25 mouse cellular contexts compared by ENCODE assay signal in genomic region chr2:158545266-158545665, GRCm38 (mm10). TPM values are rescaled to one million over a fixed set of nuclear protein-coding genes. Genes with fewer than 3 reads are reported as not detected.
DNase-seq lines count a peak whose midpoint lies in the region; ATAC-seq and TF ChIP-seq lines count a peak whose summit lies in the region.
"Had no signal": no experiment of that assay in that cellular context is flagged by ENCODE, and none has a peak within 500 bp of the region (broad histone marks: within the 10 kb centered on the region; RNA-seq: fewer than 3 reads in every experiment).

No protein-coding gene starts in this region.

- no peaks in the 10 kb centered on the region for H3K4me1 ChIP-seq in MEL (ENCODE audit: control insufficient read depth in 1 of 2, insufficient read depth in 2 of 2, low read length in 2 of 2)
- no peaks in the 10 kb centered on the region for H3K4me1 ChIP-seq in liver, postnatal 0 days (ENCODE audit: insufficient read depth)
- no peaks in the 10 kb centered on the region for H3K4me1 ChIP-seq in stomach, postnatal 0 days (replicated peaks; ENCODE audit: control insufficient read depth, insufficient read depth)
- H3K4me1 ChIP-seq: embryonic facial prominence, embryonic 12.5 days had no signal

- ATAC-seq in liver, postnatal 0 days: no peak
- ATAC-seq in stomach, postnatal 0 days (ENCODE audit: low FRiP score, low TSS enrichment): no peak
- ATAC-seq: forebrain, embryonic 13.5 days; forebrain, embryonic 15.5 days; forebrain, postnatal 0 days had no signal

- no peak for TF ChIP-seq EP300 in MEL (IDR thresholded peaks at IDR 0.05; ENCODE audit: low read depth in 1 of 2, low read length in 2 of 2)
- no peak for TF ChIP-seq EP300 in liver, postnatal 0 days (IDR thresholded peaks at IDR 0.05; ENCODE audit: low read depth)
- TF ChIP-seq EP300 in stomach, postnatal 0 days (optimal IDR thresholded peaks at IDR 0.05): no peak

- no peak overlapping the region for H3K9ac ChIP-seq in MEL (ENCODE audit: control insufficient read depth, low read depth, low read length, poor library complexity, severe bottlenecking)
- no peak overlapping the region for H3K9ac ChIP-seq in liver, postnatal 0 days (replicated peaks)
- H3K9ac ChIP-seq in stomach, postnatal 0 days (ENCODE audit: low read length): no peak overlapping the region
- H3K9ac ChIP-seq: embryonic facial prominence, embryonic 12.5 days; forebrain, embryonic 13.5 days; forebrain, embryonic 15.5 days; forebrain, postnatal 0 days had no signal

- H3K4me2 ChIP-seq in liver, postnatal 0 days (ENCODE audit: low read depth, low read length): no peak overlapping the region
- H3K4me2 ChIP-seq in stomach, postnatal 0 days (replicated peaks; ENCODE audit: low read depth): no peak overlapping the region
- H3K4me2 ChIP-seq: embryonic facial prominence, embryonic 12.5 days; forebrain, embryonic 13.5 days; forebrain, embryonic 15.5 days had no signal

- no peak for TF ChIP-seq RAD21 in MEL (IDR thresholded peaks at IDR 0.05; ENCODE audit: low read depth, low read length)

- H3K36me3 ChIP-seq in MEL (ENCODE audit: control insufficient read depth in 1 of 2, insufficient read depth in 2 of 2, low read length in 2 of 2): no peaks in the 10 kb centered on the region
- no peaks in the 10 kb centered on the region for H3K36me3 ChIP-seq in liver, postnatal 0 days (replicated peaks; ENCODE audit: insufficient read depth, low read length)
- H3K36me3 ChIP-seq in stomach, postnatal 0 days (ENCODE audit: control insufficient read depth, insufficient read depth, low read length): no peaks in the 10 kb centered on the region
- H3K36me3 ChIP-seq: embryonic facial prominence, embryonic 10.5 days; embryonic facial prominence, embryonic 12.5 days; forebrain, embryonic 15.5 days; G1E had no signal

- no peaks in the 10 kb centered on the region; a peak in 2 of 4 replicates for H3K27me3 ChIP-seq in MEL (ENCODE audit: control insufficient read depth in 1 of 2, insufficient read depth in 2 of 2, low read length in 2 of 2)
- H3K27me3 ChIP-seq in liver, postnatal 0 days (ENCODE audit: insufficient read depth, low read length): peaks cover 5% of the 10 kb centered on the region; the same call in 1 of the 2 replicates
- H3K27me3 ChIP-seq in stomach, postnatal 0 days (ENCODE audit: control insufficient read depth, insufficient read depth, low read length): no peaks in the 10 kb centered on the region
- H3K27me3 ChIP-seq: forebrain, embryonic 15.5 days had no signal

- no peaks in the 10 kb centered on the region for H3K9me3 ChIP-seq in MEL (replicated peaks; ENCODE audit: insufficient read depth, low read length)
- no peaks in the 10 kb centered on the region for H3K9me3 ChIP-seq in liver, postnatal 0 days (ENCODE audit: low read length)
- H3K9me3 ChIP-seq in stomach, postnatal 0 days (ENCODE audit: control insufficient read depth, low read length): no peaks in the 10 kb centered on the region
- H3K9me3 ChIP-seq: embryonic facial prominence, embryonic 10.5 days; embryonic facial prominence, embryonic 12.5 days; forebrain, embryonic 13.5 days; forebrain, embryonic 15.5 days; G1E had no signal

- 53% methylated on average over 2 of the region's 2 CpGs for WGBS in liver, postnatal 0 days (ENCODE audit: insufficient replicate concordance)
- 66% methylated on average over 2 of the region's 2 CpGs for WGBS in stomach, postnatal 0 days

- peak; percentile 31 for DNase-seq in ES-CJ7 (ENCODE audit: low read depth, low spot score)
- peak; percentile 15 for DNase-seq in MEL (ENCODE audit: low read depth, low spot score)
- DNase-seq in ZHBTc4 (ENCODE audit: low read depth, low spot score): peak; percentile 54
- DNase-seq in liver, postnatal 0 days: no peak
- no peak for DNase-seq in gastrocnemius, postnatal 25 days
- DNase-seq in stomach, postnatal 0 days (ENCODE audit: low spot score): no peak
- DNase-seq: adrenal gland, adult 2 months; adrenal gland, postnatal 10 days; adrenal gland, postnatal 25 days; cerebellum, adult 11 months; cerebellum, adult 2 months; cerebellum, adult 9-10 months; cerebellum, postnatal 10 days; cerebellum, postnatal 25 days; forebrain, postnatal 0 days had no signal

- no peak overlapping the region for H3K27ac ChIP-seq in MEL (ENCODE audit: control insufficient read depth, low read depth, low read length)
- no peak overlapping the region for H3K27ac ChIP-seq in liver, postnatal 0 days (ENCODE audit: low read depth)
- no peak overlapping the region for H3K27ac ChIP-seq in stomach, postnatal 0 days (replicated peaks)
- H3K27ac ChIP-seq: embryonic facial prominence, embryonic 10.5 days; embryonic facial prominence, embryonic 12.5 days; forebrain, embryonic 13.5 days; forebrain, embryonic 15.5 days had no signal

- no peak for TF ChIP-seq POLR2A in MEL (IDR thresholded peaks at IDR 0.05; ENCODE audit: control insufficient read depth in 1 of 2, insufficient read depth in 1 of 2, low read depth in 1 of 2, low read length in 2 of 2, poor library complexity in 1 of 2)

- H3K4me3 ChIP-seq in MEL (ENCODE audit: control insufficient read depth in 1 of 2, insufficient read depth in 1 of 2, low read depth in 2 of 2, low read length in 2 of 2): no peak overlapping the region
- no peak overlapping the region for H3K4me3 ChIP-seq in liver, postnatal 0 days (ENCODE audit: low read depth, low read length)
- H3K4me3 ChIP-seq in stomach, postnatal 0 days (ENCODE audit: low read depth, low read length): no peak overlapping the region
- H3K4me3 ChIP-seq: embryonic facial prominence, embryonic 10.5 days; embryonic facial prominence, embryonic 12.5 days; forebrain, embryonic 13.5 days; forebrain, embryonic 15.5 days had no signal

- TF ChIP-seq CTCF in MEL (IDR thresholded peaks at IDR 0.05 in 2 of 3, conservative IDR thresholded peaks at IDR 0.05 in 1 of 3; ENCODE audit: control insufficient read depth in 1 of 3, insufficient read depth in 1 of 3, low read depth in 2 of 3, low read length in 3 of 3, poor library complexity in 1 of 3, severe bottlenecking in 1 of 3): no peak
- no peak for TF ChIP-seq CTCF in liver, postnatal 0 days (IDR thresholded peaks at IDR 0.05; ENCODE audit: low read depth)
- no peak for TF ChIP-seq CTCF in stomach, postnatal 0 days (IDR thresholded peaks at IDR 0.05; ENCODE audit: low read depth)

- no peaks in the 10 kb centered on the region for H3K79me2 ChIP-seq in MEL (ENCODE audit: control insufficient read depth, insufficient read depth, low read length, poor library complexity)

TF ChIP-seq in MEL, 35 proteins besides CTCF, POLR2A, EP300 and RAD21:
- no peak for TF ChIP-seq HCFC1 (IDR thresholded peaks at IDR 0.05; ENCODE audit: low read depth, low read length)
- no peak for TF ChIP-seq NRF1 (IDR thresholded peaks at IDR 0.05; ENCODE audit: insufficient read depth, low read depth, low read length, poor library complexity, severe bottlenecking)
- no peak for TF ChIP-seq ZMIZ1 (IDR thresholded peaks at IDR 0.05; ENCODE audit: low read depth, low read length)
- no peak for TF ChIP-seq ZC3H11A (IDR thresholded peaks at IDR 0.05; ENCODE audit: low read depth, low read length)
- no peak for TF ChIP-seq GATA1 (IDR thresholded peaks at IDR 0.05; ENCODE audit: low read depth, low read length)
- no peak for TF ChIP-seq MAFK (IDR thresholded peaks at IDR 0.05; ENCODE audit: borderline replicate concordance, low read depth, low read length)
- no peak for TF ChIP-seq CHD1 (IDR thresholded peaks at IDR 0.05; ENCODE audit: low read depth, low read length)
- no peak for TF ChIP-seq MAZ (IDR thresholded peaks at IDR 0.05; ENCODE audit: low read depth, low read length)
- no peak for TF ChIP-seq USF1 (IDR thresholded peaks at IDR 0.05; ENCODE audit: low read depth, low read length)
- no peak for TF ChIP-seq TAL1 (IDR thresholded peaks at IDR 0.05; ENCODE audit: low read length)
- TF ChIP-seq USF2 (IDR thresholded peaks at IDR 0.05; ENCODE audit: borderline replicate concordance in 1 of 2, insufficient read depth in 1 of 2, low read depth in 1 of 2, low read length in 2 of 2): no peak
- no peak for TF ChIP-seq TBP (IDR thresholded peaks at IDR 0.05; ENCODE audit: low read depth, low read length)
- no peak for TF ChIP-seq BHLHE40 (IDR thresholded peaks at IDR 0.05; ENCODE audit: borderline replicate concordance, low read depth, low read length)
- TF ChIP-seq GABPA (IDR thresholded peaks at IDR 0.05; ENCODE audit: low read depth, low read length): no peak
- TF ChIP-seq KAT2A (conservative IDR thresholded peaks at IDR 0.05; ENCODE audit: low read depth, low read length): no peak
- no peak for TF ChIP-seq RCOR1 (IDR thresholded peaks at IDR 0.05; ENCODE audit: low read depth, low read length)
TF ChIP-seq in MEL: peak in this region for 0.

RNA-seq across cellular contexts. Expression of gene Arhgap40, which starts 32.7 kb away (rescaled TPM):
- not detected in 2 replicates for total RNA-seq in MEL (2012; rRNA removed)
- polyA plus RNA-seq in MEL (2012; ENCODE audit: insufficient read depth in 1 of 2, insufficient read length in 2 of 2, low read depth in 1 of 2, low replicate concordance in 2 of 2, missing spikeins in 1 of 2): not detected
- polyA plus RNA-seq in liver, postnatal 0 days (2015; fragmentation: Nextera tagmentation; extraction: Ambion mirVana): not detected in 2 replicates
- not detected for total RNA-seq in gastrocnemius, postnatal 25 days (2021)
- 11.4 and 12.7 TPM in 2 replicates for polyA plus RNA-seq in stomach, postnatal 0 days (2015; fragmentation: Nextera tagmentation; extraction: Ambion mirVana)
- total RNA-seq: adrenal gland, adult 2 months; adrenal gland, postnatal 10 days; adrenal gland, postnatal 25 days; adrenal gland, postnatal 4 days; G1E had no signal
- polyA plus RNA-seq: adrenal gland, adult 2 months; C2C12; G1E had no signal

RNA-seq across cellular contexts. Expression of gene Adig, which starts 42.9 kb away (rescaled TPM):
- not detected in 2 replicates for total RNA-seq in MEL (2012; rRNA removed)
- not detected for polyA plus RNA-seq in MEL (2012; ENCODE audit: insufficient read depth in 1 of 2, insufficient read length in 2 of 2, low read depth in 1 of 2, low replicate concordance in 2 of 2, missing spikeins in 1 of 2)
- polyA plus RNA-seq in liver, postnatal 0 days (2015; fragmentation: Nextera tagmentation; extraction: Ambion mirVana): not detected in 2 replicates
- 1 to 10 TPM; 1.6 to 7.0 TPM for total RNA-seq in gastrocnemius, postnatal 25 days (2021)
- polyA plus RNA-seq in stomach, postnatal 0 days (2015; fragmentation: Nextera tagmentation; extraction: Ambion mirVana): 2.3 and 2.9 TPM in 2 replicates
- total RNA-seq: forebrain, postnatal 0 days; G1E had no signal
- polyA plus RNA-seq: brain, embryonic 14.5 days; cortical plate, adult 2 months; embryonic facial prominence, embryonic 10.5 days; embryonic facial prominence, embryonic 12.5 days; forebrain, embryonic 11.5 days; forebrain, embryonic 13.5 days; forebrain, embryonic 15.5 days; forebrain, postnatal 0 days; G1E had no signal

Comparison
In these comparisons a context has a peak if more than half of its experiments do, and no peak if none do; other contexts are left out.
1. DNase-seq: peak in ES-CJ7 (single experiment), MEL (single experiment) and ZHBTc4 (single experiment); none in liver, postnatal 0 days (single experiment), gastrocnemius, postnatal 25 days (single experiment) and stomach, postnatal 0 days (single experiment).
2. RNA of gene Arhgap40, which starts 32.7 kb away (polyA plus RNA-seq): 11.4 to 12.7 TPM in stomach, postnatal 0 days; not detected in liver, postnatal 0 days and not detected in MEL; every median in the first group is over 10 times any median in the second.